Mouse (Mus musculus): Measurements from ENCODE around the gene Gm20403.
"Not testable (repeated sequence)": the region's sequence is repeated elsewhere in the genome, so short reads cannot be mapped to it uniquely, and the experiment has no call there.

Gm20403 gene

DNA sequence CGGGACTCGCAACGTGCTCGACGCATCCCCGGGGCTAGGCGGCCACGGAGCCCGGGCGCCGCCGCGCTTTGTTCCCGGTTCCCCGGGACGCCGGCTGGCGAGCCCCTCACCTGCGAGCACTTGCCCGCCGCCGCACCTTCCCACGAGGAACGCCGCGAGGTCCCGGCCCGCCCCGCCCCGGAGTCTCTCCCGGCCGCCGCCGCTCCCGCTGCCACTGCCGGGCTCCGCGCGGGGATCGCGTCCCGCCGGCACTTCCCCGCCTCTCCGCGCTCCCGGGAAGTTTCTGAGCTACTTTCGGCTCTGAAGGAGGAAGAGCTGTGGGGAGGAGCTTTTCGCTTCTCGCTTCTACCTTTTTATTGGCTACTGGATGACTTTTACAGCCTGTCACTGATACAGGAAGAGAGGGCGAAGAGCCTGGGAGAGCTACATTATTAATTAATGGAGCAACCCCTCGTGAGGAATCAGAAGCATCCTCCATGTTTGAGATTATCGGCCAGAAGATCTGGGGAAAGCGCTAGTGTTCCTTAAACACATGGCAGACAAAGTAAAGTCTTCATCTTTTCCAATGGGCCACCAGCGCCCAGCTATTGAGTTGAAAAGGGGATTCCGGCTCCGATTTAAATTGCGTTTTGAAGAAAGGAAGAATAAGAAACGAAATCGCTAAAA, at the start of gene Gm20403:
Gene Gm20403, minus strand, starts transcription at position 478 of the 666 bp plus-strand sequence.
- no peaks in the 10 kb centered on the region for H3K27me3 ChIP-seq (ENCODE audit: control insufficient read depth, insufficient read depth, low read length, poor library complexity, severe bottlenecking)
- peak; percentile 68 for DNase-seq (ENCODE audit: low read depth, low spot score)

GRCm38 (mm10) chr12:55027088-55027487, 40.8 kb upstream of the Gm20403 start:
- H3K36me3 ChIP-seq (ENCODE audit: control insufficient read depth, insufficient read depth, low read length, poor library complexity, severe bottlenecking): no peaks in the 10 kb centered on the region
- DNase-seq (ENCODE audit: low read depth, low spot score): peak; percentile 58
- no peaks in the 10 kb centered on the region for H3K27me3 ChIP-seq (ENCODE audit: control insufficient read depth, insufficient read depth, low read length, poor library complexity, severe bottlenecking)

More for the DNA sequence above, at the start of gene Gm20403:
- peaks cover 10% of the 10 kb centered on the region; the same call in 1 of the 2 replicates for H3K36me3 ChIP-seq (ENCODE audit: control insufficient read depth, insufficient read depth, low read length, poor library complexity, severe bottlenecking)

GRCm38 (mm10) chr12:55023284-55023683, 37.0 kb upstream of the Gm20403 start:
- no peak for DNase-seq (ENCODE audit: low read depth, low spot score)
- Histone ChIP-seq H3K36me3 (ENCODE audit: control insufficient read depth, insufficient read depth, low read length, poor library complexity, severe bottlenecking) (no peaks in the 10 kb centered on the region), H3K27me3 (ENCODE audit: control insufficient read depth, insufficient read depth, low read length, poor library complexity, severe bottlenecking) (no peaks in the 10 kb centered on the region)

- peak; percentile 86 for DNase-seq (ENCODE audit: low read depth, low spot score)
- no peaks in the 10 kb centered on the region for H3K27me3 ChIP-seq (ENCODE audit: control insufficient read depth, insufficient read depth, low read length, poor library complexity, severe bottlenecking)
- H3K36me3 ChIP-seq (ENCODE audit: control insufficient read depth, insufficient read depth, low read length, poor library complexity, severe bottlenecking): no peaks in the 10 kb centered on the region
Observed at GRCm38 (mm10) chr12:55019421-55019877, 33.1 kb upstream of the Gm20403 start.

DNA sequence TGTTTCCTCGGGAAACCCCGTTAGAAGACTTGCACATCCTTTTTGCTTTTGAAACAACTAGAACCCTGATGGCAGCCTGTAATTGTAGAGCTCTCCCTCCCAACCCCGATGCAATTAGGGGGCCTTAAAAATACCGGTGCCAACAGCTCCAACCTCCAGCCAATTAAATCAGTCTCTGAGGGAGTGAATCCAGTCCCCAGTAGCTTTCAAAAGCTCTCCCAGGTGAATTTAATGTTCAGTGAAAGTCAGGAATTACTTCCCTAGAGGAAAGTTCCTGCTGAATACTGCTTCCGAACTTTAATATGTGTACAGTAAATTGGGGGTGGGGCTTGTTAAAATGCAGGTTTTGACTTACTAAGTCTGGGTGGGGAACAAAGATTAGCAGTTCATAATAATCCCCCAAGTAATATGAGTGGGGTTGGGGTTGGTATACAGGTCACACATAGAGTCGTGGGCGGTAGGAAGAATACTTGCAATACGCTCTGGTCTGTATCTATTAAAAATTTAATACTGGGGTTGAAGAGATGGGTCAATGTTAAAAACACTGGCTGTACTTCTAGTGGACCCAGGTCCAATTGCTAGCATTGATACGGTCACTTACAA, 30.9 kb upstream of the Gm20403 start:
- no peak for DNase-seq (ENCODE audit: low read depth, low spot score)
- Histone ChIP-seq H3K27me3 (ENCODE audit: control insufficient read depth, insufficient read depth, low read length, poor library complexity, severe bottlenecking) (no peaks in the 10 kb centered on the region), H3K36me3 (ENCODE audit: control insufficient read depth, insufficient read depth, low read length, poor library complexity, severe bottlenecking) (no peaks in the 10 kb centered on the region)

DNA sequence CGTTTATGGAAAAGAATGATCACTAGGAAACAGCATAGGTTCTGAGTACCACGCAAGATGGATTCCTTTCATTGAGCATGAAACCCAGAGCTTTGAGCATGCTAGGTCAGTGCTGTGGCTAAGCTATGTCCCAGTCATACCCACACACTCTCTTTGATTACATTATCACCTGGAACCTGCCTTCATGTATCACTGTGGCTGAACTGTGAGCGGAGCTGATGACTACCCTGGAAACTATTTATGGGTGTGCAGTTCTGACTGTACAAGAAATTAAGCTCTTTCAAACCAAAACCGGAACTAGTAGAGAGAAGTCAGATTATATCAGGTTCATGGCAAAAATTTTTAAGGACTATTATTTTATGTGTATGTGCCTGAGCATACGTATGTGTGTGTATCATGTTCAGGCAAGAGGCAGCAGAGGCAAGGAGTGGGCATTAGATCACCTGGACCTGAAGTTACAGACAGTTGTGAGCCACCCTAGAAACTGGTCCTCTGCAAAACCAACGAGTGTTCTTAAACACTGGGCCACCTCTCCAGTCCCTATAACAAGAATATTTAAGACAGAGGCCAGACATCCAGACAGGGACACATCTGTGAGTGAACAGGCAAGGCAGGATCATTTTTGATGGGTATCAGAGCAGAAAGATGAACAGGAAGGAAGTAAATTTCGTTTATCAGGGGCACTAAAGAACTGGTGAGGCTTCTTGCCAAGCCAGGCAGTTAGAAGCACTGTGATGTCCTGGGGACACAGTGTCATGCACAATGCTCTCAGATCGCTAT, 30.2 kb upstream of the Gm20403 start:
- no peaks in the 10 kb centered on the region for H3K27me3 ChIP-seq (ENCODE audit: control insufficient read depth, insufficient read depth, low read length, poor library complexity, severe bottlenecking)
- no peaks in the 10 kb centered on the region for H3K36me3 ChIP-seq (ENCODE audit: control insufficient read depth, insufficient read depth, low read length, poor library complexity, severe bottlenecking)
- peak; percentile 67 for DNase-seq (ENCODE audit: low read depth, low spot score)

DNA sequence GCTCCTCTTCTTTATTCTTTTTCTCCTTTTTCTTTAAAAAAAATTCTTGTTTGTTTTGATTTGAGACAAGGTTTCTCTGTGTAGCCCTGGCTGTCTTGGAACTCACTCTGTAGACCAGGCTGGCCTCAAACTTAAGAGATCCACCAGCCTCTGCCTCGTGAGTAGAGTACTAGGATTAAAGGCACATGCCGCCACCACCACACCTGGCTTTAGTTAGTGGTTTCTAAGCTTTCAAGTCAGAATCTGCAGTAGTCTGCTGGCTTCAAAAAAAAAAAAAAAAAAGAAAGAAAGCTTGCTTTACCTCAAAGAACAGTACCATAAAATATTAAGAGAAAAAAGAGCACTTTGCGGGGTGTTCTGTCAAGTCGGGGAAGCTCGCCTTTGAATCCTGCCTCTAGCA, 29.1 kb upstream of the Gm20403 start:
- no peaks in the 10 kb centered on the region for H3K27me3 ChIP-seq (ENCODE audit: control insufficient read depth, insufficient read depth, low read length, poor library complexity, severe bottlenecking)
- H3K36me3 ChIP-seq (ENCODE audit: control insufficient read depth, insufficient read depth, low read length, poor library complexity, severe bottlenecking): no peaks in the 10 kb centered on the region
- no peak for DNase-seq (ENCODE audit: low read depth, low spot score)

DNA sequence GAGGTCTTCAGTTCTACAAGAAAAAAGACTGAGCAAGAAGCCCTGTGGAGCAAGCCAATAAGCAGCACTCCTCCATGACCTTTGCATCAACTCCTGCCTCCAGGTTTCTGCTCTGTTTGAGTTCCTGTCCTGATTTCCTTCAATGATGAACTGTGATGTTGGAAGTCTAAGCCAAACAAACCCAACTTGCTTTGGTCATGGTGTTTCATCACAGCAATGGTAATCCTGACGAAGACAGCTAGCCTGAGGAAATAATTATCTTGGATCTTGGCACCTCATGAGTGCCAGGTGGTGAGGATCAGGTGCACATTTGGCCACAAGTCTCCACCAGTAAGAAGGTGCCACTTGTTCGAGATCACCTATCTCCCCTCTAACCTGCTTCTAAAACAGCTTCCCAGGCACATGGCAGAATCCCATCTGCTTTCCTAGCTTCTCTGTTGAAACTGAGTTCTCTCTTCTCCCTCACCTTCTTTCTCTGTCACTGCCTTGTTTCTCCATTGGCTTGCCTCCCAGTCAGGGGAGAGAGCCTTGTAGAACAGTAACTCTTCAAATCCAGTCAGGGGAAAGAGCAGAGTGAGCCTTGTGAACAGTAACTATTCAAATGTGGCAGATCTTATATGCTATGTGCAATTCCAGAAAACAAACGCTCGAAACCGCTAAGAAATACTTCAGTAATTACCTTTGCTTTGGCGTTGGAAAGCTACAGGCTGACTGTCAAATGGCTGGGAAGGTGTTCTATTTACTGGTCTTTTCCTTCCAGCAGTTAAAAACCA, 27.5 kb upstream of the Gm20403 start, which contains the start of gene Baz1a:
Gene Baz1a, minus strand, starts transcription at position 723 of the 773 bp plus-strand sequence.
- H3K36me3 ChIP-seq (ENCODE audit: control insufficient read depth, insufficient read depth, low read length, poor library complexity, severe bottlenecking): no peaks in the 10 kb centered on the region

GRCm38 (mm10) chr12:55013031-55013430, 26.7 kb upstream of the Gm20403 start:
- no peak for DNase-seq (ENCODE audit: low read depth, low spot score)
- Histone ChIP-seq H3K27me3 (ENCODE audit: control insufficient read depth, insufficient read depth, low read length, poor library complexity, severe bottlenecking) (no peaks in the 10 kb centered on the region), H3K36me3 (ENCODE audit: control insufficient read depth, insufficient read depth, low read length, poor library complexity, severe bottlenecking) (no peaks in the 10 kb centered on the region)

More for the DNA sequence above, 27.5 kb upstream of the Gm20403 start, which contains the start of gene Baz1a:
- no peaks in the 10 kb centered on the region for H3K27me3 ChIP-seq (ENCODE audit: control insufficient read depth, insufficient read depth, low read length, poor library complexity, severe bottlenecking)
- DNase-seq (ENCODE audit: low read depth, low spot score): no peak

GRCm38 (mm10) chr12:55007361-55008008, 21.2 kb upstream of the Gm20403 start:
- H3K36me3 ChIP-seq (ENCODE audit: control insufficient read depth, insufficient read depth, low read length, poor library complexity, severe bottlenecking): no peaks in the 10 kb centered on the region
- DNase-seq (ENCODE audit: low read depth, low spot score): no peak
- H3K27me3 ChIP-seq (ENCODE audit: control insufficient read depth, insufficient read depth, low read length, poor library complexity, severe bottlenecking): no peaks in the 10 kb centered on the region

GRCm38 (mm10) chr12:55006071-55006470, 19.7 kb upstream of the Gm20403 start:
- DNase-seq (ENCODE audit: low read depth, low spot score): no peak
- no peaks in the 10 kb centered on the region for H3K27me3 ChIP-seq (ENCODE audit: control insufficient read depth, insufficient read depth, low read length, poor library complexity, severe bottlenecking)
- H3K36me3 ChIP-seq (ENCODE audit: control insufficient read depth, insufficient read depth, low read length, poor library complexity, severe bottlenecking): no peaks in the 10 kb centered on the region

DNA sequence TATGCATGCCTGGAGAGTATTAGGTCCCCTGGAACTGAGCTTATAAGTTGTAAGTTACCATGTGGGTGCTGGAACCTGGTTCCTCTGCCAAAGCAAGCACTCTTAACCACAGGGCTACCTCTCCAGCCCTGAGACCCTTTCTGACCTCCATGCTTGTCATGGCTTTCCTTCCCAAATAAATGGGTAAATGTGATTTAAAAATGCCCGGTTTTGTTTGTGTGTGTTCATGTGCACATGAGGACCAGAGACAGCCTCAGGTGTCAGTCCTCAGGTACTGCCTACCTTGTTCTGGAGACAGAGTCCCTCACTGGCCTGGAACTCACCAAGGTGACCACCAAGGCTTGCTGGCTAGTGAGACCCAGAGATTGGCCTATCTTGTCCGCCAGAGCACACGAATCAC, 18.1 kb upstream of the Gm20403 start:
- DNase-seq (ENCODE audit: low read depth, low spot score): no peak
- Histone ChIP-seq H3K27me3 (ENCODE audit: control insufficient read depth, insufficient read depth, low read length, poor library complexity, severe bottlenecking) (no peaks in the 10 kb centered on the region), H3K36me3 (ENCODE audit: control insufficient read depth, insufficient read depth, low read length, poor library complexity, severe bottlenecking) (no peaks in the 10 kb centered on the region)

GRCm38 (mm10) chr12:55003843-55004242, 17.5 kb upstream of the Gm20403 start:
- Histone ChIP-seq H3K27me3 (ENCODE audit: control insufficient read depth, insufficient read depth, low read length, poor library complexity, severe bottlenecking) (no peaks in the 10 kb centered on the region), H3K36me3 (ENCODE audit: control insufficient read depth, insufficient read depth, low read length, poor library complexity, severe bottlenecking) (no peaks in the 10 kb centered on the region)
- no peak for DNase-seq (ENCODE audit: low read depth, low spot score)

DNA sequence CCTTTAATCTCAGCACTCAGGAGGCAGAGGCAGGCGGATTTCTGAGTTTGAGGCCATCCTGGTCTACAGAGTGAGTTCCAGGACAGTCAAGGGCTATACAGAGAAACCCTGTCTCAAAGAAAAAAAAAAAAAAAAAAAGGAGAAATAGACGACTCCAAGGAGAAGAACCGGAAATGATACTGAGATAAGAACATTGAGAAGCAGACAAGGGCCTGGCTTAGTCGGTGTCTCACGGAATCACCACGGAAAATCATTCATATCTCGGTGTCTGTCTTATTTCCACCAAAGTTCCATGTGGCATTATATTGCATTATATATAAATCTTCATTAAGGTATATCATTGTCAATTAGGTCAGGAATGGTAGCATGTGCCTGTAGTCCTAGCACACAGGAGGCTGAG, 16.2 kb upstream of the Gm20403 start:
- not testable (repeated sequence) for DNase-seq (ENCODE audit: low read depth, low spot score); H3K27me3 ChIP-seq (ENCODE audit: control insufficient read depth, insufficient read depth, low read length, poor library complexity, severe bottlenecking); H3K36me3 ChIP-seq (ENCODE audit: control insufficient read depth, insufficient read depth, low read length, poor library complexity, severe bottlenecking)

Data from splenic B cell, adult 2 months (primary cell).